Mouse (Mus musculus) limb, embryonic 14.5 days (tissue): ENCODE measurements at regions not wholly inside any gene's neighbourhood (a gene's known extent, or its start where the extent isn't known, plus 50 kb on each side); places are given as distances from the start of the nearest gene placed in this dataset.
A peak's percentile ranks its signal among the peaks of the same experiment; 100 is the strongest.

Experiments
- ATAC-seq: fragments of 200-750 bp; cut with Nextera tagmentation; 2 replicates; pipeline ENCODE4 v1.8.0; 2017; ENCODE audit warnings: low read depth, moderate number of reproducible peaks, moderate TSS enrichment; ENCODE audit not compliant: low FRiP score
- DNase-seq: peaks from one replicate; pipeline ENCODE4 v3.0.0-alpha.2; 2015; ENCODE audit warnings: low spot score
- H3K27ac ChIP-seq: fragments of 300-500 bp; sonication (generic); replicated peaks from 2 replicates; pipeline ENCODE4 v1.5.1; 2014; ENCODE audit warnings: low read depth, mild to moderate bottlenecking, low read length, moderate library complexity, mixed read lengths
- H3K27me3 ChIP-seq: fragments of 300-500 bp; sonication (generic); 2 replicates; pipeline ENCODE4 v1.6.1; 2014; ENCODE audit warnings: low read length, mixed read lengths; ENCODE audit not compliant: control insufficient read depth, insufficient read depth
- H3K36me3 ChIP-seq: fragments of 300-500 bp; sonication (generic); 2 replicates; pipeline ENCODE4 v1.6.1; 2014; ENCODE audit warnings: mild to moderate bottlenecking, low read length, moderate library complexity, mixed read lengths; ENCODE audit not compliant: control insufficient read depth, insufficient read depth
- H3K4me1 ChIP-seq: fragments of 300-500 bp; sonication (generic); 2 replicates; pipeline ENCODE4 v1.6.1; 2014; ENCODE audit warnings: antibody characterized with exemption, low read length, mixed read lengths; ENCODE audit not compliant: control insufficient read depth, insufficient read depth
- H3K4me2 ChIP-seq: fragments of 300-500 bp; sonication (generic); replicated peaks from 2 replicates; pipeline ENCODE4 v1.6.1; 2014; ENCODE audit warnings: low read depth, mild to moderate bottlenecking, low read length, moderate library complexity; ENCODE audit not compliant: severe bottlenecking
- H3K4me3 ChIP-seq: fragments of 300-500 bp; sonication (generic); replicated peaks from 2 replicates; pipeline ENCODE4 v1.5.1; 2014; ENCODE audit warnings: low read length
- H3K9ac ChIP-seq: fragments of 300-500 bp; sonication (generic); 2 replicates; pipeline ENCODE4 v1.6.1; 2014; ENCODE audit warnings: mild to moderate bottlenecking, low read depth, low read length, moderate library complexity; ENCODE audit not compliant: severe bottlenecking
- H3K9me3 ChIP-seq: fragments of 300-500 bp; sonication (generic); 2 replicates; pipeline ENCODE4 v1.6.1; 2016; ENCODE audit warnings: low read length; ENCODE audit not compliant: control insufficient read depth
- POLR2A ChIP-seq: fragments of 200-500 bp; IDR thresholded peaks from 2 replicates; pipeline ENCODE4 v1.8.0; 2012; ENCODE audit warnings: inconsistent platforms, mild to moderate bottlenecking, moderate library complexity, borderline replicate concordance; ENCODE audit not compliant: insufficient read depth, insufficient read length; ENCODE audit errors: extremely low read depth
- WGBS: fragments of 180-500 bp; shearing (Covaris S2); extraction: QIAGEN DNeasy Blood & Tissue Kit; methylation state at CpG from one replicate; pipeline ENCODE4 v1.1.7; 2014; 5-methylcytosine and 5-hydroxymethylcytosine counted together

GRCm38 (mm10) chr17:45828284-45828824 lies 94.7 kb upstream of the 1600014C23Rik start:
- Histone ChIP-seq H3K27ac (no peak overlapping the region), H3K27me3 (no peaks in the 10 kb centered on the region), H3K4me3 (no peak overlapping the region), H3K4me2 (no peak overlapping the region), H3K4me1 (peaks cover 9% of the 10 kb centered on the region; the same call in 1 of the 2 replicates), H3K36me3 (no peaks in the 10 kb centered on the region), H3K9ac (no peak overlapping the region), H3K9me3 (no peaks in the 10 kb centered on the region)
- 93% methylated on average over 9 of the region's 9 CpGs for WGBS
- DNase-seq (no peak), ATAC-seq (no peak)
- TF ChIP-seq POLR2A = no peak

- Histone ChIP-seq H3K9me3 (no peaks in the 10 kb centered on the region), H3K4me1 (peaks cover 9% of the 10 kb centered on the region; the same call in 1 of the 2 replicates), H3K36me3 (no peaks in the 10 kb centered on the region), H3K27ac (no peak overlapping the region), H3K9ac (0 out of 2 replicates have a peak overlapping the region, but pooled peaks have one; percentile 44), H3K27me3 (no peaks in the 10 kb centered on the region), H3K4me3 (no peak overlapping the region), H3K4me2 (no peak overlapping the region)
- 68% methylated on average over 8 of the region's 8 CpGs for WGBS
- ATAC-seq (no peak), DNase-seq (no peak)
- no peak for TF ChIP-seq POLR2A
These were observed 91.3 kb upstream of the 1600014C23Rik start for GRCm38 (mm10) chr17:45824977-45825376.

- no peak for ATAC-seq
- no peak for TF ChIP-seq POLR2A
These were observed 89.9 kb upstream of the 1600014C23Rik start for GRCm38 (mm10) chr17:45823501-45823900.

GRCm38 (mm10) chr17:45822427-45822826 lies 88.8 kb upstream of the 1600014C23Rik start:
- Histone ChIP-seq H3K27me3 (no peaks in the 10 kb centered on the region), H3K9me3 (no peaks in the 10 kb centered on the region), H3K4me1 (peaks cover 9% of the 10 kb centered on the region; the same call in 1 of the 2 replicates), H3K4me3 (no peak overlapping the region), H3K27ac (peak overlapping the region; percentile 6; the same call in 1 of the 2 replicates), H3K4me2 (no peak overlapping the region), H3K36me3 (no peaks in the 10 kb centered on the region), H3K9ac (no peak overlapping the region)
- WGBS = 66% methylated on average over 16 of the region's 17 CpGs
- ATAC-seq = peak; percentile 32; the same call in 1 of the 2 replicates
- DNase-seq = no peak
- TF ChIP-seq POLR2A = no peak

More at GRCm38 (mm10) chr17:45823501-45823900, 89.9 kb upstream of the 1600014C23Rik start:
- H3K27ac ChIP-seq = no peak overlapping the region
- H3K27me3 ChIP-seq = no peaks in the 10 kb centered on the region
- peaks cover 9% of the 10 kb centered on the region; the same call in 1 of the 2 replicates for H3K4me1 ChIP-seq
- H3K4me2 ChIP-seq = no peak overlapping the region
- no peak overlapping the region for H3K9ac ChIP-seq
- H3K9me3 ChIP-seq = no peaks in the 10 kb centered on the region
- H3K4me3 ChIP-seq = no peak overlapping the region
- DNase-seq = no peak
- H3K36me3 ChIP-seq = no peaks in the 10 kb centered on the region
- WGBS = 90% methylated on average over 5 of the region's 5 CpGs

- Histone ChIP-seq H3K4me3 (no peak overlapping the region), H3K36me3 (no peaks in the 10 kb centered on the region), H3K9me3 (no peaks in the 10 kb centered on the region), H3K4me2 (no peak overlapping the region), H3K27me3 (no peaks in the 10 kb centered on the region), H3K27ac (no peak overlapping the region), H3K9ac (no peak overlapping the region), H3K4me1 (peaks cover 9% of the 10 kb centered on the region; the same call in 1 of the 2 replicates)
- no peak for DNase-seq
- ATAC-seq = no peak
- TF ChIP-seq POLR2A = no peak
- WGBS = 89% methylated on average over 7 of the region's 7 CpGs
These were observed 87.7 kb upstream of the 1600014C23Rik start for GRCm38 (mm10) chr17:45821356-45821755.
